ENCODE assay signal across 23 mouse cellular contexts in genomic region chr11:43631645-43632044, GRCm38 (mm10). TPM values are rescaled to one million over a fixed set of nuclear protein-coding genes. Genes with fewer than 3 reads are reported as not detected.
"Had no signal": no experiment of that assay in that cellular context is flagged by ENCODE, and none has a peak within 500 bp of the region (broad histone marks: within the 10 kb centered on the region; RNA-seq: fewer than 3 reads in every experiment).

No protein-coding gene starts in this region.

- H3K4me2 ChIP-seq: lung, embryonic 14.5 days; midbrain, embryonic 11.5 days; midbrain, embryonic 13.5 days; midbrain, embryonic 15.5 days; neural tube, embryonic 12.5 days; stomach, embryonic 15.5 days had no signal

- H3K9ac ChIP-seq: lung, embryonic 14.5 days; midbrain, embryonic 13.5 days; midbrain, embryonic 15.5 days; neural tube, embryonic 12.5 days; stomach, embryonic 15.5 days had no signal

- H3K9me3 ChIP-seq: midbrain, embryonic 13.5 days; midbrain, embryonic 15.5 days; neural tube, embryonic 12.5 days; stomach, embryonic 15.5 days had no signal

- DNase-seq: lung, adult 18-20 months; lung, embryonic 14.5 days; lung, postnatal 10 days; lung, postnatal 4 days; right cerebral cortex, postnatal 14 days; thymus, adult 2 months; thymus, postnatal 25 days; thymus, postnatal 4 days had no signal

- H3K27me3 ChIP-seq: midbrain, embryonic 13.5 days; midbrain, embryonic 15.5 days; neural tube, embryonic 12.5 days; stomach, embryonic 15.5 days had no signal

- H3K4me3 ChIP-seq: midbrain, embryonic 13.5 days; midbrain, embryonic 15.5 days; neural tube, embryonic 12.5 days; stomach, embryonic 15.5 days had no signal

- H3K27ac ChIP-seq: midbrain, embryonic 15.5 days; neural tube, embryonic 12.5 days; stomach, embryonic 15.5 days; stomach, postnatal 0 days had no signal

- H3K36me3 ChIP-seq: midbrain, embryonic 13.5 days; midbrain, embryonic 15.5 days; neural tube, embryonic 12.5 days; stomach, embryonic 15.5 days had no signal

- ATAC-seq: midbrain, embryonic 13.5 days; midbrain, embryonic 15.5 days had no signal

RNA-seq across cellular contexts. Expression of gene Fabp6, which starts 30.3 kb away (rescaled TPM):
- total RNA-seq: megakaryocyte progenitor cell, adult 5-6 weeks; midbrain, postnatal 0 days; monocyte, adult 5-6 weeks; neutrophil, adult 5-6 weeks had no signal
- polyA plus RNA-seq: liver, embryonic 16.5 days; lung, embryonic 14.5 days; lung, embryonic 16.5 days; midbrain, embryonic 11.5 days; midbrain, embryonic 13.5 days; midbrain, embryonic 15.5 days; midbrain, postnatal 0 days; neural tube, embryonic 12.5 days; neural tube, embryonic 14.5 days; spleen, adult 2 months; testis, adult 2 months had no signal

RNA-seq across cellular contexts. Expression of gene 4933415A04Rik, which starts 44.8 kb away (rescaled TPM):
- total RNA-seq: megakaryocyte progenitor cell, adult 5-6 weeks; monocyte, adult 5-6 weeks had no signal
